8 mouse cellular contexts compared by ENCODE assay signal in the genomic region with DNA sequence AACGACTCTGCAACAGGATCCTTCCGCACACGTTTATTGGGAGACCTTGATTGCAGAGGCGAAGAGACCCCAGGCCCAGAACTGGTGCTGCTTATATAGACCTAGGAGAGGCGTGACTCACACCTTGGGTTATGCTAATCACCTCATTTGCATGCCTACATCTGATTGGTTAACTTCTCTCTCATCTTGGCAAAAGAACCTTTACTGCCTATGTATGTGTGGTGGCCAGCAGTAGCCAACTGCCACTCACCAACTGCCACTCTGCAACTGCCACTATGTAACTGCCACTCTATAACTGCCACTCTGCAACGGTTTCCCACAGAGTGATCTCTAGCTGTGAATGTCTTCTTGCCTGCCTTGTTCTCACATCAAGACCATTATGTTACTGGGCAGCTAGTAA. TPM values are rescaled to one million over a fixed set of nuclear protein-coding genes. Genes with fewer than 3 reads are reported as not detected.
DNase-seq lines count a peak whose midpoint lies in the region; ATAC-seq and TF ChIP-seq lines count a peak whose summit lies in the region.
"Not testable (repeated sequence)": the region's sequence is repeated elsewhere in the genome, so short reads cannot be mapped to it uniquely, and the experiment has no call there.

A gene (plus strand): TSS at position 301 of the 400 bp plus-strand sequence.

- H3K36me3 ChIP-seq in kidney, postnatal 0 days (ENCODE audit: insufficient read depth, low read length); megakaryocyte, embryonic 14.5 days (replicated peaks; ENCODE audit: low read length); thymus, adult 2 months (ENCODE audit: control insufficient read depth, insufficient read depth, low read length): not testable (repeated sequence)

- H3K4me3 ChIP-seq in bone marrow macrophage, adult 2 months (ENCODE audit: insufficient read depth, low read length); kidney, postnatal 0 days (replicated peaks; ENCODE audit: low read depth, low read length); megakaryocyte, embryonic 14.5 days (replicated peaks); thymus, adult 2 months (ENCODE audit: control insufficient read depth, insufficient read depth, low read length): not testable (repeated sequence)

- H3K9ac ChIP-seq in kidney, postnatal 0 days (ENCODE audit: low read depth, low read length) = not testable (repeated sequence)

- 63% methylated on average over 6 of the region's 6 CpGs for WGBS in kidney, postnatal 0 days
- WGBS in thymus, adult 2 months = 85% methylated on average over 6 of the region's 6 CpGs

- H3K9me3 ChIP-seq in kidney, postnatal 0 days (replicated peaks; ENCODE audit: low read length); megakaryocyte, embryonic 14.5 days: not testable (repeated sequence)

- not testable (repeated sequence) for ATAC-seq in inflammation-experienced regulatory T-cells, adult 6 months; kidney, postnatal 0 days (replicated peaks; ENCODE audit: low FRiP score, low read depth)

- H3K27me3 ChIP-seq in kidney, postnatal 0 days (ENCODE audit: insufficient read depth, low read length); thymus, adult 2 months (ENCODE audit: control insufficient read depth, insufficient read depth, low read length): not testable (repeated sequence)
- peaks cover 36% of the 10 kb centered on the region for H3K27me3 ChIP-seq in megakaryocyte, embryonic 14.5 days (replicated peaks)

- H3K4me1 ChIP-seq in bone marrow macrophage, adult 2 months (ENCODE audit: control insufficient read depth, insufficient read depth, low read length); kidney, postnatal 0 days (replicated peaks; ENCODE audit: insufficient read depth, low read length); megakaryocyte, embryonic 14.5 days; thymus, adult 2 months (replicated peaks; ENCODE audit: control insufficient read depth, insufficient read depth, low read length): not testable (repeated sequence)

- not testable (repeated sequence) for TF ChIP-seq POLR2A in bone marrow macrophage, adult 2 months (IDR thresholded peaks at IDR 0.05; ENCODE audit: borderline replicate concordance, low read depth, low read length); thymus, adult 2 months (IDR thresholded peaks at IDR 0.05; ENCODE audit: control insufficient read depth, extremely low read depth, insufficient read depth, low read length, poor library complexity)

- not testable (repeated sequence) for H3K4me2 ChIP-seq in kidney, postnatal 0 days (ENCODE audit: low read length)

- H3K27ac ChIP-seq in bone marrow macrophage, adult 2 months (ENCODE audit: insufficient read depth, low read depth, low read length); kidney, postnatal 0 days; thymus, adult 2 months (ENCODE audit: control insufficient read depth, insufficient read depth, low read length): not testable (repeated sequence)

- not testable (repeated sequence) for DNase-seq in adrenal gland, adult 2 months; gastrocnemius, postnatal 10 days; heart, adult 8-10 months (ENCODE audit: low spot score); kidney, postnatal 0 days (ENCODE audit: low spot score); thymus, adult 2 months

- not testable (repeated sequence) for TF ChIP-seq CTCF in bone marrow macrophage, adult 2 months (IDR thresholded peaks at IDR 0.05; ENCODE audit: low read depth, low read length); kidney, postnatal 0 days (IDR thresholded peaks at IDR 0.05; ENCODE audit: low read depth); thymus, adult 2 months (IDR thresholded peaks at IDR 0.05; ENCODE audit: borderline replicate concordance, control insufficient read depth, extremely low read depth, insufficient read depth, low read length, poor library complexity)

RNA-seq across cellular contexts. Expression of the gene that starts here (rescaled TPM):
- total RNA-seq in adrenal gland, adult 2 months (2021) = 10 to 100 TPM in 1 of 2 experiments, 1 to 10 TPM in 1; 10.0 to 16.9 TPM
- 20.2 and 24.0 TPM in 2 replicates for polyA plus RNA-seq in adrenal gland, adult 2 months (2012; rRNA removed)
- 11.0 and 11.9 TPM in 2 replicates for polyA plus RNA-seq in bone marrow macrophage, adult 2 months (2012; ENCODE audit: insufficient read depth, insufficient read length, missing spikeins)
- total RNA-seq in gastrocnemius, postnatal 10 days (2021) = 10 to 100 TPM; 11.9 TPM
- total RNA-seq in heart, adult 8-10 months (2022) = 10 to 100 TPM; 17.2 to 24.1 (median 19.5) TPM
- polyA plus RNA-seq in inflammation-experienced regulatory T-cells, adult 6 months (2017; shearing (Covaris generic)) = 10 to 100 TPM in 2 of 3 experiments, 1 to 10 TPM in 1; 7.9 to 19.5 (median 14.9) TPM
- polyA plus RNA-seq in kidney, postnatal 0 days (2015; fragmentation: Nextera tagmentation; extraction: Ambion mirVana) = 15.1 and 15.6 TPM in 2 replicates
- polyA plus RNA-seq in megakaryocyte, embryonic 14.5 days (2012; ENCODE audit: insufficient read depth, low replicate concordance) = 23.2 and 30.2 TPM in 2 replicates
- polyA plus RNA-seq in thymus, adult 2 months (2012; rRNA removed) = 10.9 and 12.9 TPM in 2 replicates
